Mouse (Mus musculus): ENCODE measurements around the gene Tmem121b.

DNA sequence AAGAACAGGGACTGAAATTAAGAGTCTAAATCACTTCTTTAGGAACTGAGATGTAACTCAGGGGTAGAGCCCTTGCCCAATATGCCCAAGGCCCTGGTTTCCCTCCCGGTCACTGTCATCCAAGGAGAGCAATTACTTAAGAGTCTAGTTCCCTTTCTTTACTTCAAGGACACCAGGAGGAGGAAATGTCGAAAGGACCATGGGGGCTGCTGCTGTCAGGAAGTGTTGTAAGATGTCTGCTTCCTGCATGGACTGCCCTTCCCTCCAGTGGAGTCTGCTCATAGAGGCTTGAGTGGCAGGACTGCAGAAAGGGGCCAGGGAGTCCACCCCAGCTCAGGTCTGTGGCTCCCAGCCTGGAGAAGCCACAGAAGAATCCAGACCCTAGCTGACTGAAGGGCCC, 14.3 kb downstream of the Tmem121b start:
- TF ChIP-seq POLR2A (IDR thresholded peaks at IDR 0.05; ENCODE audit: insufficient read length, low read depth) (no peak), MYOG (IDR thresholded peaks at IDR 0.05; ENCODE audit: control insufficient read depth in 1 of 3, insufficient read depth in 1 of 3, insufficient read length in 2 of 3, low read depth in 2 of 3) (no peak), MAX (IDR thresholded peaks at IDR 0.05; ENCODE audit: low read depth) (no peak), USF1 (IDR thresholded peaks at IDR 0.05; ENCODE audit: low read depth) (no peak), MYOD1 (IDR thresholded peaks at IDR 0.05; ENCODE audit: control insufficient read depth in 1 of 3, insufficient read length in 2 of 3, low read depth in 2 of 3) (no peak), TCF12 (IDR thresholded peaks at IDR 0.05; ENCODE audit: insufficient read depth, poor library complexity, severe bottlenecking) (no peak), E2F4 (IDR thresholded peaks at IDR 0.05; ENCODE audit: insufficient read depth) (no peak), REST (IDR thresholded peaks at IDR 0.05; ENCODE audit: insufficient read depth, insufficient read length) (no peak)

All from myocyte (in vitro differentiated cells).